Mouse (Mus musculus) liver, embryonic 14.5 days (tissue): ENCODE data around the gene Pnpla1. TPM values are rescaled to one million over a fixed set of nuclear protein-coding genes. Genes with fewer than 3 reads are reported as not detected.

Experiments used
- ATAC-seq: fragments of 200-750 bp; cut with Nextera tagmentation; 2 replicates; pipeline ENCODE4 v1.8.0; 2017; ENCODE audit warnings: moderate number of reproducible peaks, mild to moderate bottlenecking, moderate library complexity; ENCODE audit not compliant: insufficient read depth
- DNase-seq, 3 experiments: peaks; one replicate each; pipeline ENCODE4 v3.0.0-alpha.2; 2012 to 2013; ENCODE audit warnings: low read depth in 3 of 3, low spot score in 3 of 3
- H3K27ac ChIP-seq: fragments of 300-500 bp; sonication (generic); 2 replicates; pipeline ENCODE4 v1.5.1; 2014; ENCODE audit warnings: moderate library complexity, mild to moderate bottlenecking, control low read depth, inconsistent platforms
- H3K27me3 ChIP-seq: fragments of 300-500 bp; sonication (generic); 2 replicates; pipeline ENCODE4 v1.6.1; 2014; ENCODE audit warnings: mild to moderate bottlenecking, low read length, moderate library complexity; ENCODE audit not compliant: control insufficient read depth, insufficient read depth
- H3K36me3 ChIP-seq: fragments of 300-500 bp; sonication (generic); replicated peaks from 2 replicates; pipeline ENCODE4 v1.6.1; 2014; ENCODE audit warnings: low read depth; ENCODE audit not compliant: control insufficient read depth, insufficient read depth
- H3K4me1 ChIP-seq, 2 experiments: fragments of 200-500 bp in 1 of 2; fragments of 300-500 bp in 1 of 2; sonication (generic) in 1 of 2; replicated peaks; 2 replicates each; pipeline ENCODE4 v1.6.1; 2012 to 2014; ENCODE audit warnings: antibody characterized with exemption in 1 of 2, inconsistent platforms in 1 of 2, low read length in 1 of 2; ENCODE audit not compliant: control insufficient read depth in 2 of 2, insufficient read depth in 2 of 2
- H3K4me2 ChIP-seq: fragments of 300-500 bp; sonication (generic); 2 replicates; pipeline ENCODE4 v1.6.1; 2014; ENCODE audit warnings: low read depth, mild to moderate bottlenecking, control low read depth, moderate library complexity
- H3K4me3 ChIP-seq, 2 experiments: fragments of 200-500 bp in 1 of 2; fragments of 300-500 bp in 1 of 2; sonication (generic) in 1 of 2; 2 replicates each; pipeline ENCODE4 v1.5.1; 2012 to 2014; ENCODE audit warnings: low read depth in 2 of 2, low read length in 2 of 2, mild to moderate bottlenecking in 2 of 2, control low read depth in 1 of 2, inconsistent platforms in 1 of 2, moderate library complexity in 1 of 2; ENCODE audit not compliant: insufficient read depth in 1 of 2
- H3K9ac ChIP-seq: fragments of 300-500 bp; sonication (generic); replicated peaks from 2 replicates; pipeline ENCODE4 v1.6.1; 2014; ENCODE audit warnings: mild to moderate bottlenecking, control low read depth, moderate library complexity
- H3K9me3 ChIP-seq: fragments of 300-500 bp; sonication (generic); 2 replicates; pipeline ENCODE4 v1.6.1; 2016; ENCODE audit warnings: low read length, mixed read lengths; ENCODE audit not compliant: control insufficient read depth
- CTCF ChIP-seq: IDR thresholded peaks from 2 replicates; pipeline ENCODE4 v1.5.1; 2016; ENCODE audit warnings: antibody characterized with exemption, low read depth, control low read depth
- EP300 ChIP-seq: IDR thresholded peaks from 2 replicates; pipeline ENCODE4 v1.6.1; 2016; ENCODE audit warnings: antibody characterized with exemption, low read depth
- WGBS: fragments of 180-500 bp; shearing (Covaris S2); extraction: QIAGEN DNeasy Blood & Tissue Kit; methylation state at CpG from one replicate; pipeline ENCODE4 v1.1.7; 2014; ENCODE audit not compliant: insufficient replicate concordance; 5-methylcytosine and 5-hydroxymethylcytosine counted together
- polyA plus RNA-seq, 2 experiments: library from polyadenylated mRNA; depleted of rRNA in 1 of 2; stranded (reverse) in 1 of 2; unstranded in 1 of 2; fragments of >200 nt; fragmentation: Nextera tagmentation in 1 of 2; extraction: Ambion mirVana in 1 of 2; gene quantifications; 2 replicates each; pipeline versions ENCODE4 v1.2.1 to v1.2.3; 2012 to 2014

Gene Pnpla1
- polyA plus RNA-seq, 2 experiments: 0.01 to 0.04 TPM

- Histone ChIP-seq H3K27ac (no peak overlapping the region), H3K9me3 (no peaks in the 10 kb centered on the region), H3K4me1 (peaks cover 0 to 5% of the 10 kb centered on the region in 2 experiments; a peak in 2 of 4 replicates), H3K4me3 (no peak overlapping the region), H3K36me3 (no peaks in the 10 kb centered on the region), H3K27me3 (peaks cover 2% of the 10 kb centered on the region), H3K4me2 (no peak overlapping the region), H3K9ac (no peak overlapping the region)
- 62% methylated on average over 8 of the region's 8 CpGs for WGBS
- ATAC-seq: no peak
- DNase-seq: no peak
- TF ChIP-seq EP300: no peak
- TF ChIP-seq CTCF: no peak
These were observed 27.0 kb downstream of the Pnpla1 start for GRCm38 (mm10) chr17:28885231-28885630.

- Histone ChIP-seq H3K9me3 (no peaks in the 10 kb centered on the region), H3K27ac (no peak overlapping the region), H3K9ac (no peak overlapping the region), H3K4me2 (no peak overlapping the region), H3K4me3 (no peak overlapping the region), H3K27me3 (no peaks in the 10 kb centered on the region), H3K36me3 (no peaks in the 10 kb centered on the region), H3K4me1 (peaks cover 0 to 5% of the 10 kb centered on the region in 2 experiments; a peak in 2 of 4 replicates)
- no peak for DNase-seq
- WGBS: 64% methylated on average over 8 of the region's 8 CpGs
- TF ChIP-seq CTCF: no peak
- TF ChIP-seq EP300: no peak
- ATAC-seq: no peak
These were observed 28.1 kb downstream of the Pnpla1 start for GRCm38 (mm10) chr17:28886266-28886665.

GRCm38 (mm10) chr17:28894050-28894767, 36.0 kb downstream of the Pnpla1 start:
- Histone ChIP-seq H3K9ac (no peak overlapping the region), H3K36me3 (no peaks in the 10 kb centered on the region), H3K4me2 (no peak overlapping the region), H3K27me3 (no peaks in the 10 kb centered on the region), H3K9me3 (no peaks in the 10 kb centered on the region), H3K27ac (no peak overlapping the region), H3K4me3 (no peak overlapping the region), H3K4me1 (peaks cover 0 to 2% of the 10 kb centered on the region in 2 experiments; a peak in 2 of 4 replicates)
- DNase-seq (no peak), ATAC-seq (no peak)
- WGBS: 44% methylated on average over 11 of the region's 11 CpGs
- TF ChIP-seq EP300 (no peak), CTCF (no peak)

- 84% methylated on average over 21 of the region's 21 CpGs for WGBS
- Histone ChIP-seq H3K27me3 (no peaks in the 10 kb centered on the region), H3K9ac (no peak overlapping the region), H3K4me2 (no peak overlapping the region), H3K27ac (no peak overlapping the region), H3K4me1 (peaks cover 0 to 2% of the 10 kb centered on the region in 2 experiments; a peak in 2 of 4 replicates), H3K36me3 (no peaks in the 10 kb centered on the region), H3K4me3 (no peak overlapping the region), H3K9me3 (no peaks in the 10 kb centered on the region)
- no peak for TF ChIP-seq CTCF
- TF ChIP-seq EP300: no peak
- DNase-seq (no peak), ATAC-seq (no peak)
These were observed 37.1 kb downstream of the Pnpla1 start for GRCm38 (mm10) chr17:28895217-28895875.

GRCm38 (mm10) chr17:28896095-28896780, 38.0 kb downstream of the Pnpla1 start:
- TF ChIP-seq CTCF (peak; percentile 64), EP300 (no peak)
- Histone ChIP-seq H3K9me3 (no peaks in the 10 kb centered on the region), H3K27me3 (no peaks in the 10 kb centered on the region), H3K9ac (no peak overlapping the region), H3K4me1 (peaks cover 0 to 2% of the 10 kb centered on the region in 2 experiments; a peak in 2 of 4 replicates), H3K4me3 (no peak overlapping the region), H3K27ac (no peak overlapping the region), H3K4me2 (no peak overlapping the region), H3K36me3 (no peaks in the 10 kb centered on the region)
- 79% methylated on average over 11 of the region's 11 CpGs for WGBS
- ATAC-seq (no peak), DNase-seq (no peak)
